Mouse (Mus musculus) urinary bladder, postnatal 0 days (tissue): ENCODE results near the gene Slc16a1. TPM values are rescaled to one million over a fixed set of nuclear protein-coding genes. Genes with fewer than 3 reads are reported as not detected.

Source experiments
- polyA plus RNA-seq: library from polyadenylated mRNA; unstranded; fragments of >200 nt; fragmentation: Nextera tagmentation; extraction: Ambion mirVana; gene quantifications from 2 replicates; pipeline ENCODE4 v1.2.1, GENCODE M21; 2015

The Slc16a1 gene
- polyA plus RNA-seq = 30.8 and 39.5 TPM in 2 replicates

GRCm38 (mm10) chr3:104638403-104638779 lies at the start of gene Slc16a1:
Slc16a1 (plus strand) TSS chr3:104638668.

Other genes with a start within 250 kb of the Slc16a1 start
- gene Lrig2, start 126.8 kb upstream of the Slc16a1 start, polyA plus RNA-seq = 8.4 and 8.5 TPM in 2 replicates
- 1.2 and 1.3 TPM in 2 replicates for gene Ppm1j, start 142.4 kb downstream of the Slc16a1 start, polyA plus RNA-seq
- not detected in 2 replicates for gene Fam19a3, start 143.2 kb downstream of the Slc16a1 start, polyA plus RNA-seq
- 166 and 188 TPM in 2 replicates for gene Rhoc, start 149.7 kb downstream of the Slc16a1 start, polyA plus RNA-seq
- gene Mov10, start 179.9 kb downstream of the Slc16a1 start, polyA plus RNA-seq = 13.3 and 14.5 TPM in 2 replicates
- gene St7l, start 225.3 kb downstream of the Slc16a1 start, polyA plus RNA-seq = 25.7 and 30.1 TPM in 2 replicates
- gene Capza1, start 225.8 kb downstream of the Slc16a1 start, polyA plus RNA-seq = 122 and 134 TPM in 2 replicates